Mouse (Mus musculus) lung, embryonic 15.5 days (tissue): ENCODE results near the gene Scgb1b18. TPM values are rescaled to one million over a fixed set of nuclear protein-coding genes. Genes with fewer than 3 reads are reported as not detected.
"Not testable (repeated sequence)": the region's sequence is repeated elsewhere in the genome, so short reads cannot be mapped to it uniquely, and the experiment has no call there.

Source experiments
- ATAC-seq: fragments of 200-750 bp; cut with Nextera tagmentation; 2 replicates; pipeline ENCODE4 v1.8.0; 2017; ENCODE audit warnings: moderate number of reproducible peaks, borderline replicate concordance; ENCODE audit not compliant: low FRiP score, low TSS enrichment; ENCODE audit errors: extremely low read depth
- H3K27ac ChIP-seq: fragments of 300-500 bp; sonication (generic); 2 replicates; pipeline ENCODE4 v1.5.1; 2015; ENCODE audit warnings: moderate library complexity, mild to moderate bottlenecking, inconsistent platforms
- H3K27me3 ChIP-seq: fragments of 300-500 bp; sonication (generic); 2 replicates; pipeline ENCODE4 v1.6.1; 2015; ENCODE audit warnings: inconsistent platforms
- H3K36me3 ChIP-seq: fragments of 300-500 bp; sonication (generic); 2 replicates; pipeline ENCODE4 v1.6.1; 2015; ENCODE audit warnings: inconsistent platforms
- H3K4me1 ChIP-seq: fragments of 300-500 bp; sonication (generic); 2 replicates; pipeline ENCODE4 v1.6.1; 2015; ENCODE audit warnings: inconsistent platforms
- H3K4me2 ChIP-seq: fragments of 300-500 bp; sonication (generic); 2 replicates; pipeline ENCODE4 v1.6.1; 2015; ENCODE audit warnings: inconsistent platforms, mild to moderate bottlenecking, moderate library complexity
- H3K4me3 ChIP-seq: fragments of 300-500 bp; sonication (generic); 2 replicates; pipeline ENCODE4 v1.5.1; 2015; ENCODE audit warnings: mild to moderate bottlenecking, inconsistent platforms
- H3K9ac ChIP-seq: fragments of 300-500 bp; sonication (generic); 2 replicates; pipeline ENCODE4 v1.6.1; 2015; ENCODE audit warnings: inconsistent platforms
- H3K9me3 ChIP-seq: fragments of 300-500 bp; sonication (generic); 2 replicates; pipeline ENCODE4 v1.6.1; 2016; ENCODE audit warnings: inconsistent platforms
- WGBS: fragments of 180-500 bp; shearing (Covaris S2); methylation state at CpG from one replicate; pipeline ENCODE4 v1.1.7; 2015; 5-methylcytosine and 5-hydroxymethylcytosine counted together
- polyA plus RNA-seq: library from polyadenylated mRNA; unstranded; fragments of >200 nt; fragmentation: Nextera tagmentation; extraction: Ambion mirVana; gene quantifications from 2 replicates; pipeline ENCODE4 v1.2.1, GENCODE M21; 2015

The Scgb1b18 gene
- not detected in 2 replicates for polyA plus RNA-seq

DNA sequence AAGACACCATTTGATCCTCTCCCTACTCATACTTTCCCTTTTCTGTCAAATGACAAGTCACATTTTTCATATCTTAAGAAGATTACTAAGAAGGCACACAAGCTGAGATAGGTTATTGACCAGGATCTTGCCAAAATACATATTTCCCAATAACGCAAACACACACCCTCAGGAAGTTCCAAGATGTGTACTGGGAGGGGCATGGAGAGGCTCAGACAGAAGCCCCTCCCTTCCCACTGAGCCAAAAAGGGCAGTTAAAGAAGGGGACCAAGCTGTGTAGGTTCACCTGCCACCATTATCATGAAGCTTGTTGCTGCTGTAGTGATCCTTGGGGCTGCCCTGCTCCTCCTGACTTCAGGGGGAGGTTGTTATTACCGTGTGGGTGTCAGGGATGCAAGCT, at the start of gene Scgb1b18:
TSS of gene Scgb1b18 (plus strand) at position 301 of the 400 bp plus-strand sequence.
- not testable (repeated sequence) for H3K27me3 ChIP-seq, H3K4me3 ChIP-seq, H3K9ac ChIP-seq, H3K4me2 ChIP-seq, H3K9me3 ChIP-seq, H3K27ac ChIP-seq, H3K36me3 ChIP-seq, ATAC-seq, H3K4me1 ChIP-seq
- WGBS: no CpG with 5 or more reads among the region's 2 CpGs

DNA sequence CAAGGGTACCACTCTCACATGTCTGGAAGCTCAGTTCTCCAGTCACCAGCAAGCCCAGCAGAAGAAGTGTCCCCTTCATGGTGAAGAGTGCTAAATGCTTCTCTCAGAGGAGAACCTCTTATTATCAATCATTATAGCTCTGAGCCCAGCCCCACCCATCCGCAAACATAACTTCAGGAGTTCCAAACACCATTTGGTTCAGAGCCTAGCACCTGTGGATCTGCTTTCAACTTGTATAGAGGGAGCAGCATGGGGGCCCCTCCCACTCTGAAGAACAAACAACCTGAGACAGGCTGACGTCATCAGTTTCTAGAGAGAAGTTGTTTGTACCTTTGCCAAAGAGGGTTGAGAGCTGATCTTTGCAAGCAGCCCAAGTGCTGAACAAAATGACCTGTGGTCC, 11.6 kb upstream of the Scgb1b18 start, which contains the start of gene Scgb2b18:
TSS of gene Scgb2b18 (minus strand) at position 101 of the 400 bp plus-strand sequence.
- H3K4me1 ChIP-seq, H3K4me3 ChIP-seq, H3K36me3 ChIP-seq, H3K9ac ChIP-seq, ATAC-seq, H3K27me3 ChIP-seq, H3K27ac ChIP-seq, H3K9me3 ChIP-seq, H3K4me2 ChIP-seq: not testable (repeated sequence)
- WGBS: 79% methylated on average over 2 of the region's 2 CpGs

Other genes with a start within 250 kb of the Scgb1b18 start
- not detected in 2 replicates for gene Scgb2b17, start 129.0 kb upstream of the Scgb1b18 start, polyA plus RNA-seq
- not detected in 2 replicates for gene Scgb1b17, start 122.1 kb upstream of the Scgb1b18 start, polyA plus RNA-seq
- not detected in 2 replicates for gene Scgb2b18, start 11.7 kb upstream of the Scgb1b18 start, polyA plus RNA-seq
- not detected in 2 replicates for gene Scgb2b19, start 94.8 kb downstream of the Scgb1b18 start, polyA plus RNA-seq
- not detected in 2 replicates for gene Scgb1b19, start 101.7 kb downstream of the Scgb1b18 start, polyA plus RNA-seq
- gene Scgb2b20, start 180.8 kb downstream of the Scgb1b18 start, polyA plus RNA-seq: not detected in 2 replicates
- gene Scgb1b20, start 187.7 kb downstream of the Scgb1b18 start, polyA plus RNA-seq: not detected in 2 replicates